In the genomic region with DNA sequence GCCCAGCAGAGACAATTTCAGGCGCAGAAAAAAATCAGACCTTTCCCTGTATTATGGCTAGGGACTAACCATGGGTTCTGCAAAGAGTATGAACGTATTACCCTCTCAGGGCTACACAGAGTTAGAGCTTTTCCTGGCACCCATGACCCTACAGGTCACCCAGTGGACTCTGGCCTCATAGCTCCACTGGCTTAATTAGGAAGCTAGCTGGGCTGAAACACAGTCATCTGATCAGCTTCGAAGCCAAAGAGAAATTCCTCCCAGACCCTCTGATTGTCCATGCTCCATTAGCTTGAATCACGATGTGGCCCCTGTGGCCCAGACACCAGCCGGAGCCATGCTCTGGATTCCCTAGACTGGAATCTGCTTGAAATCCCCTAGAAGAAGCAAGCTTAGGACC, we compare ENCODE assay signal across 16 mouse cellular contexts. TPM values are rescaled to one million over a fixed set of nuclear protein-coding genes. Genes with fewer than 3 reads are reported as not detected.
DNase-seq lines count a peak whose midpoint lies in the region; ATAC-seq and TF ChIP-seq lines count a peak whose summit lies in the region.
"Had no signal": no experiment of that assay in that cellular context is flagged by ENCODE, and none has a peak within 500 bp of the region (broad histone marks: within the 10 kb centered on the region; RNA-seq: fewer than 3 reads in every experiment).

No protein-coding gene starts in this region.

- no peaks in the 10 kb centered on the region for H3K27me3 ChIP-seq in liver, embryonic 13.5 days
- no peaks in the 10 kb centered on the region for H3K27me3 ChIP-seq in cerebellum, adult 2 months (ENCODE audit: control insufficient read depth, insufficient read depth, low read length)
- H3K27me3 ChIP-seq: CH12.LX; forebrain, embryonic 13.5 days; Patski had no signal

- no peak for TF ChIP-seq POLR2A in cerebellum, adult 2 months (IDR thresholded peaks at IDR 0.05; ENCODE audit: borderline replicate concordance, insufficient read depth, low read length)

- peak overlapping the region; percentile 28; the same call in 1 of the 2 replicates for H3K4me2 ChIP-seq in liver, embryonic 13.5 days
- H3K4me2 ChIP-seq: forebrain, embryonic 13.5 days had no signal

- peaks cover 37% of the 10 kb centered on the region for H3K4me1 ChIP-seq in liver, embryonic 13.5 days (replicated peaks)
- H3K4me1 ChIP-seq in cerebellum, adult 2 months (ENCODE audit: control insufficient read depth, insufficient read depth, low read length): peaks cover 7% of the 10 kb centered on the region

- no peak for TF ChIP-seq CTCF in cerebellum, adult 2 months (IDR thresholded peaks at IDR 0.05; ENCODE audit: borderline replicate concordance, insufficient read depth, low read depth, low read length)

- peak overlapping the region; percentile 74 for H3K27ac ChIP-seq in liver, embryonic 13.5 days
- no peak overlapping the region for H3K27ac ChIP-seq in cerebellum, adult 2 months (ENCODE audit: insufficient read depth, low read length)
- H3K27ac ChIP-seq: forebrain, embryonic 13.5 days; heart, embryonic 13.5 days; limb, embryonic 10.5 days had no signal

- H3K9ac ChIP-seq in liver, embryonic 13.5 days: no peak overlapping the region
- H3K9ac ChIP-seq: forebrain, embryonic 13.5 days had no signal

- no peaks in the 10 kb centered on the region for H3K9me3 ChIP-seq in liver, embryonic 13.5 days (replicated peaks)
- H3K9me3 ChIP-seq: forebrain, embryonic 13.5 days; heart, embryonic 13.5 days; limb, embryonic 10.5 days had no signal

- DNase-seq in retina, embryonic 14.5 days (ENCODE audit: low spot score): peak; percentile 54
- DNase-seq in retina, postnatal 1 day: no peak
- peak; percentile 84 to 90 for DNase-seq in kidney, adult 8-10 months
- no peak for DNase-seq in liver, embryonic 13.5 days
- DNase-seq in cerebellum, adult 2 months: no peak
- DNase-seq in lung, postnatal 4 days: no peak
- DNase-seq: adrenal gland, adult 2 months; cerebellum, postnatal 14 days; gastrocnemius, postnatal 25 days; thymus, postnatal 25 days had no signal

- no peaks in the 10 kb centered on the region for H3K36me3 ChIP-seq in liver, embryonic 13.5 days
- H3K36me3 ChIP-seq: heart, embryonic 13.5 days; limb, embryonic 10.5 days had no signal

- ATAC-seq in liver, embryonic 13.5 days (ENCODE audit: low read depth): peak; percentile 27; the same call in 1 of the 2 replicates
- no peak for ATAC-seq in megakaryocyte-erythroid progenitor cell, adult 5-6 weeks (replicated peaks; ENCODE audit: low FRiP score, low TSS enrichment, poor library complexity, severe bottlenecking)
- ATAC-seq: forebrain, embryonic 13.5 days; Patski had no signal

- H3K4me3 ChIP-seq in liver, embryonic 13.5 days (replicated peaks): no peak overlapping the region
- H3K4me3 ChIP-seq in cerebellum, adult 2 months (replicated peaks; ENCODE audit: insufficient read depth, low read depth, low read length): no peak overlapping the region
- H3K4me3 ChIP-seq: forebrain, embryonic 13.5 days; heart, embryonic 13.5 days; limb, embryonic 10.5 days had no signal

- 56% methylated on average over 5 of the region's 5 CpGs for WGBS in liver, embryonic 13.5 days (ENCODE audit: insufficient replicate concordance)
- WGBS in cerebellum, adult 2 months: 79% methylated on average over 5 of the region's 5 CpGs

RNA-seq across cellular contexts. Expression of a gene that starts 10.3 kb away (rescaled TPM):
- 1.2 and 1.3 TPM in 2 replicates for polyA plus RNA-seq in liver, embryonic 13.5 days (2015; fragmentation: Nextera tagmentation; extraction: Ambion mirVana)
- 2.5 and 3.0 TPM in 2 replicates for total RNA-seq in megakaryocyte-erythroid progenitor cell, adult 5-6 weeks (2014; fragmentation: Nextera tagmentation)
- 0.94 and 1.8 TPM in 2 replicates for total RNA-seq in megakaryocyte-erythroid progenitor cell, adult 5-6 weeks (2017)
- 27.3 and 28.9 TPM in 2 replicates for polyA plus RNA-seq in cerebellum, adult 2 months (2012; rRNA removed)

Comparison
In these comparisons a context has a peak if more than half of its experiments do, and no peak if none do; other contexts are left out.
1. DNase-seq: peak in retina, embryonic 14.5 days (single experiment) and kidney, adult 8-10 months (2 of 2); none in retina, postnatal 1 day (single experiment), liver, embryonic 13.5 days (single experiment), cerebellum, adult 2 months (0 of 2) and lung, postnatal 4 days (0 of 2).
2. RNA of a gene that starts 10.3 kb away (polyA plus RNA-seq): 27.3 to 28.9 TPM in cerebellum, adult 2 months; 1.2 to 1.3 TPM in liver, embryonic 13.5 days; every median in the first group is over 10 times any median in the second.